Mouse (Mus musculus) cerebellum, postnatal 14 days (tissue): ENCODE measurements around the gene Swap70.

Source experiments
- DNase-seq, 2 experiments: peaks; one replicate each; pipeline ENCODE4 v3.0.0; 2021; ENCODE audit warnings: mixed read lengths in 2 of 2

The Swap70 gene

GRCm38 (mm10) chr7:110239590-110239989, 18.1 kb downstream of the Swap70 start:
- no peak for DNase-seq

GRCm38 (mm10) chr7:110241472-110242289, 20.2 kb downstream of the Swap70 start:
- DNase-seq, result no peak

GRCm38 (mm10) chr7:110242290-110242581, 20.7 kb downstream of the Swap70 start:
- DNase-seq, result no peak

- peak; percentile 30 to 33 for DNase-seq
These were observed 23.6 kb downstream of the Swap70 start for GRCm38 (mm10) chr7:110245128-110245527.

- peak; percentile 25 to 34 for DNase-seq
These were observed 25.0 kb downstream of the Swap70 start for GRCm38 (mm10) chr7:110246526-110246925.

GRCm38 (mm10) chr7:110247801-110248200, 26.3 kb downstream of the Swap70 start:
- no peak for DNase-seq

GRCm38 (mm10) chr7:110248677-110249076, 27.2 kb downstream of the Swap70 start:
- DNase-seq, result no peak

GRCm38 (mm10) chr7:110253861-110254260, 32.4 kb downstream of the Swap70 start:
- DNase-seq, result no peak

GRCm38 (mm10) chr7:110254395-110254794, 32.9 kb downstream of the Swap70 start:
- no peak for DNase-seq

GRCm38 (mm10) chr7:110257059-110257458, 35.5 kb downstream of the Swap70 start:
- DNase-seq, result no peak

GRCm38 (mm10) chr7:110258196-110258950, 36.9 kb downstream of the Swap70 start:
- no peak for DNase-seq

- no peak for DNase-seq
These were observed 38.6 kb downstream of the Swap70 start for GRCm38 (mm10) chr7:110259966-110260711.

GRCm38 (mm10) chr7:110261807-110262206, 40.3 kb downstream of the Swap70 start:
- DNase-seq, result no peak

GRCm38 (mm10) chr7:110262661-110263060, 41.1 kb downstream of the Swap70 start:
- DNase-seq, result no peak

GRCm38 (mm10) chr7:110263474-110263873, 42.0 kb downstream of the Swap70 start:
- DNase-seq, result no peak

- DNase-seq, result peak; percentile 83 to 89
These were observed 44.3 kb downstream of the Swap70 start for GRCm38 (mm10) chr7:110265796-110266195.

GRCm38 (mm10) chr7:110267014-110267413, 45.5 kb downstream of the Swap70 start:
- no peak for DNase-seq

GRCm38 (mm10) chr7:110267994-110268393, 46.5 kb downstream of the Swap70 start:
- DNase-seq, result no peak

GRCm38 (mm10) chr7:110268511-110268910, 47.0 kb downstream of the Swap70 start:
- DNase-seq, result no peak

- no peak for DNase-seq
These were observed 48.3 kb downstream of the Swap70 start for GRCm38 (mm10) chr7:110269777-110270176.

- no peak for DNase-seq
These were observed 48.9 kb downstream of the Swap70 start for GRCm38 (mm10) chr7:110270455-110270854.

GRCm38 (mm10) chr7:110271814-110272213, 50.3 kb downstream of the Swap70 start:
- no peak for DNase-seq

- DNase-seq, result peak; percentile 12 to 24
These were observed 50.9 kb downstream of the Swap70 start for GRCm38 (mm10) chr7:110272434-110272833.
